Mouse (Mus musculus) hindbrain, embryonic 16.5 days (tissue): Measurements from ENCODE around the gene Hdgf. TPM values are rescaled to one million over a fixed set of nuclear protein-coding genes. Genes with fewer than 3 reads are reported as not detected.

Source experiments
- ATAC-seq: fragments of 200-750 bp; cut with Nextera tagmentation; 2 replicates; pipeline ENCODE4 v1.8.0; 2017; ENCODE audit warnings: moderate TSS enrichment, moderate library complexity
- H3K27ac ChIP-seq: fragments of 300-500 bp; sonication (generic); 2 replicates; pipeline ENCODE4 v1.5.1; 2014; ENCODE audit warnings: low read depth, mild to moderate bottlenecking, control low read depth, low read length, moderate library complexity
- H3K27me3 ChIP-seq: fragments of 300-500 bp; sonication (generic); replicated peaks from 2 replicates; pipeline ENCODE4 v1.6.1; 2014; ENCODE audit warnings: low read length; ENCODE audit not compliant: control insufficient read depth, insufficient read depth
- H3K36me3 ChIP-seq: fragments of 300-500 bp; sonication (generic); 2 replicates; pipeline ENCODE4 v1.6.1; 2014; ENCODE audit warnings: mild to moderate bottlenecking, low read length, moderate library complexity, mixed read lengths; ENCODE audit not compliant: control insufficient read depth, insufficient read depth
- H3K4me1 ChIP-seq: fragments of 300-500 bp; sonication (generic); 2 replicates; pipeline ENCODE4 v1.6.1; 2014; ENCODE audit warnings: low read depth, low read length; ENCODE audit not compliant: control insufficient read depth, insufficient read depth
- H3K4me2 ChIP-seq: fragments of 300-500 bp; sonication (generic); 2 replicates; pipeline ENCODE4 v1.6.1; 2014; ENCODE audit warnings: mild to moderate bottlenecking, low read length, control low read depth, moderate library complexity
- H3K4me3 ChIP-seq: fragments of 300-500 bp; sonication (generic); 2 replicates; pipeline ENCODE4 v1.5.1; 2014; ENCODE audit warnings: mild to moderate bottlenecking, low read length, control low read depth, moderate library complexity
- H3K9ac ChIP-seq: fragments of 300-500 bp; sonication (generic); 2 replicates; pipeline ENCODE4 v1.6.1; 2014; ENCODE audit warnings: low read depth, mild to moderate bottlenecking, control low read depth, low read length, moderate library complexity
- H3K9me3 ChIP-seq: fragments of 300-500 bp; sonication (generic); 2 replicates; pipeline ENCODE4 v1.6.1; 2014; ENCODE audit warnings: mild to moderate bottlenecking, low read length, moderate library complexity; ENCODE audit not compliant: control insufficient read depth
- WGBS: fragments of 180-500 bp; shearing (Covaris S2); extraction: QIAGEN DNeasy Blood & Tissue Kit; methylation state at CpG from one replicate; pipeline ENCODE4 v1.1.7; 2014; 5-methylcytosine and 5-hydroxymethylcytosine counted together
- polyA plus RNA-seq: library from polyadenylated mRNA; unstranded; fragments of >200 nt; fragmentation: Nextera tagmentation; extraction: Ambion mirVana; gene quantifications from 2 replicates; pipeline ENCODE4 v1.2.1, GENCODE M21; 2015

Hdgf gene
- polyA plus RNA-seq, 1 experiment from 2014 or later = 79.7 TPM

- H3K4me2 ChIP-seq = no peak overlapping the region
- ATAC-seq = no peak
- no peaks in the 10 kb centered on the region for H3K9me3 ChIP-seq
- H3K9ac ChIP-seq = no peak overlapping the region
- WGBS = 23% methylated on average over 3 of the region's 4 CpGs
- H3K36me3 ChIP-seq = no peaks in the 10 kb centered on the region
- H3K4me3 ChIP-seq = no peak overlapping the region
- no peak overlapping the region for H3K27ac ChIP-seq
- no peaks in the 10 kb centered on the region; the same call in 1 of the 2 replicates for H3K4me1 ChIP-seq
- H3K27me3 ChIP-seq = no peaks in the 10 kb centered on the region
Measured at GRCm38 (mm10) chr3:87958476-87958875, 52.4 kb downstream of the Hdgf start.

GRCm38 (mm10) chr3:87958967-87959366 lies 52.8 kb downstream of the Hdgf start:
- H3K4me2 ChIP-seq = no peak overlapping the region
- H3K36me3 ChIP-seq = no peaks in the 10 kb centered on the region
- H3K9ac ChIP-seq = no peak overlapping the region
- H3K27ac ChIP-seq = no peak overlapping the region
- WGBS = 21% methylated on average over 1 of the region's 1 CpGs
- H3K9me3 ChIP-seq = no peaks in the 10 kb centered on the region
- H3K4me1 ChIP-seq = no peaks in the 10 kb centered on the region; the same call in 1 of the 2 replicates
- ATAC-seq = no peak
- H3K4me3 ChIP-seq = no peak overlapping the region
- no peaks in the 10 kb centered on the region for H3K27me3 ChIP-seq

GRCm38 (mm10) chr3:87959371-87959770 lies 53.2 kb downstream of the Hdgf start:
- H3K4me3 ChIP-seq = no peak overlapping the region
- H3K27me3 ChIP-seq = no peaks in the 10 kb centered on the region
- no peak for ATAC-seq
- no peaks in the 10 kb centered on the region; the same call in 1 of the 2 replicates for H3K4me1 ChIP-seq
- H3K9ac ChIP-seq = no peak overlapping the region
- H3K27ac ChIP-seq = no peak overlapping the region
- H3K36me3 ChIP-seq = no peaks in the 10 kb centered on the region
- H3K9me3 ChIP-seq = no peaks in the 10 kb centered on the region
- 43% methylated on average over 7 of the region's 7 CpGs for WGBS
- H3K4me2 ChIP-seq = no peak overlapping the region

- H3K4me3 ChIP-seq = peak overlapping the region; percentile 51
- peak overlapping the region; percentile 70; the same call in 1 of the 2 replicates for H3K27ac ChIP-seq
- WGBS = 3% methylated on average over 10 of the region's 10 CpGs
- no peaks in the 10 kb centered on the region for H3K9me3 ChIP-seq
- no peaks in the 10 kb centered on the region; the same call in 1 of the 2 replicates for H3K4me1 ChIP-seq
- peak overlapping the region; percentile 63 for H3K4me2 ChIP-seq
- ATAC-seq = no peak
- H3K9ac ChIP-seq = peak overlapping the region; percentile 51
- H3K27me3 ChIP-seq = no peaks in the 10 kb centered on the region
- no peaks in the 10 kb centered on the region for H3K36me3 ChIP-seq
Measured at GRCm38 (mm10) chr3:87960191-87960585, 54.1 kb downstream of the Hdgf start.

GRCm38 (mm10) chr3:87960586-87961191 lies 54.6 kb downstream of the Hdgf start:
- peak; percentile 98 for ATAC-seq
- H3K9me3 ChIP-seq = no peaks in the 10 kb centered on the region
- peak overlapping the region; percentile 51 for H3K9ac ChIP-seq
- H3K4me1 ChIP-seq = no peaks in the 10 kb centered on the region; the same call in 1 of the 2 replicates
- H3K27ac ChIP-seq = peak overlapping the region; percentile 70
- under 1% methylated on average over 25 of the region's 27 CpGs for WGBS
- peak overlapping the region; percentile 63 for H3K4me2 ChIP-seq
- H3K36me3 ChIP-seq = no peaks in the 10 kb centered on the region
- H3K27me3 ChIP-seq = no peaks in the 10 kb centered on the region
- H3K4me3 ChIP-seq = peak overlapping the region; percentile 51

Other genes starting within 250 kb of the Hdgf start
- gene Lrrc71, start 157.7 kb upstream of the Hdgf start, polyA plus RNA-seq = 0.67 and 0.80 TPM in 2 replicates
- gene Ntrk1, start 111.2 kb upstream of the Hdgf start, polyA plus RNA-seq = 6.6 and 7.3 TPM in 2 replicates
- gene Insrr, start 109.4 kb upstream of the Hdgf start, polyA plus RNA-seq = 0.49 and 0.85 TPM in 2 replicates
- gene Pear1, start 82.0 kb upstream of the Hdgf start, polyA plus RNA-seq = 8.4 and 10.6 TPM in 2 replicates
- not detected in 2 replicates for gene Sh2d2a, start 59.6 kb upstream of the Hdgf start, polyA plus RNA-seq
- gene Prcc, start 20.7 kb upstream of the Hdgf start, polyA plus RNA-seq = 13.9 and 15.9 TPM in 2 replicates
- gene Mrpl24, start 13.2 kb downstream of the Hdgf start, polyA plus RNA-seq = 48.3 and 49.1 TPM in 2 replicates
- 22.7 and 28.9 TPM in 2 replicates for gene Isg20l2, start 24.0 kb downstream of the Hdgf start, polyA plus RNA-seq
- gene Rrnad1, start 24.4 kb downstream of the Hdgf start, polyA plus RNA-seq = 20.5 and 24.8 TPM in 2 replicates
- gene Crabp2, start 42.3 kb downstream of the Hdgf start, polyA plus RNA-seq = 49.1 and 52.4 TPM in 2 replicates
- 15.6 and 20.2 TPM in 2 replicates for gene Nes, start 64.8 kb downstream of the Hdgf start, polyA plus RNA-seq
- gene Bcan, start 93.9 kb downstream of the Hdgf start, polyA plus RNA-seq = 150 and 186 TPM in 2 replicates
- gene Hapln2, start 121.3 kb downstream of the Hdgf start, polyA plus RNA-seq = 0.30 and 0.66 TPM in 2 replicates
- gene Gpatch4, start 136.8 kb downstream of the Hdgf start, polyA plus RNA-seq = 34.9 and 35.8 TPM in 2 replicates
- 158 and 170 TPM in 2 replicates for gene Naxe, start 152.2 kb downstream of the Hdgf start, polyA plus RNA-seq
- gene Ttc24, start 172.0 kb downstream of the Hdgf start, polyA plus RNA-seq = not detected in 2 replicates
- gene Iqgap3, start 175.7 kb downstream of the Hdgf start, polyA plus RNA-seq = 2.8 and 3.8 TPM in 2 replicates
- gene Mef2d, start 236.1 kb downstream of the Hdgf start, polyA plus RNA-seq = 16.4 and 24.1 TPM in 2 replicates